Mouse (Mus musculus) forebrain, postnatal 0 days (tissue): ENCODE results near the gene Cct5. TPM values are rescaled to one million over a fixed set of nuclear protein-coding genes. Genes with fewer than 3 reads are reported as not detected.

ENCODE experiments used
- ATAC-seq: fragments of 200-750 bp; cut with Nextera tagmentation; 2 replicates; pipeline ENCODE4 v1.8.0; 2017; ENCODE audit warnings: mild to moderate bottlenecking, moderate library complexity
- DNase-seq: peaks from one replicate; pipeline ENCODE4 v3.0.0-alpha.2; 2015
- H3K27ac ChIP-seq: fragments of 300-500 bp; sonication (generic); 2 replicates; pipeline ENCODE4 v1.5.1; 2014; ENCODE audit warnings: low read depth, mild to moderate bottlenecking, antibody characterized with exemption, low read length, moderate library complexity, mixed read lengths
- H3K27me3 ChIP-seq: fragments of 300-500 bp; sonication (generic); 2 replicates; pipeline ENCODE4 v1.6.1; 2014; ENCODE audit warnings: mild to moderate bottlenecking, low read length, mixed read lengths; ENCODE audit not compliant: insufficient read depth
- H3K36me3 ChIP-seq: fragments of 300-500 bp; sonication (generic); 2 replicates; pipeline ENCODE4 v1.6.1; 2014; ENCODE audit warnings: mild to moderate bottlenecking, moderate library complexity; ENCODE audit not compliant: insufficient read depth
- H3K4me1 ChIP-seq: fragments of 300-500 bp; sonication (generic); 2 replicates; pipeline ENCODE4 v1.6.1; 2014; ENCODE audit warnings: antibody characterized with exemption; ENCODE audit not compliant: insufficient read depth
- H3K4me2 ChIP-seq: fragments of 300-500 bp; sonication (generic); 2 replicates; pipeline ENCODE4 v1.6.1; 2014; ENCODE audit warnings: low read depth, mild to moderate bottlenecking, moderate library complexity
- H3K4me3 ChIP-seq: fragments of 300-500 bp; sonication (generic); 2 replicates; pipeline ENCODE4 v1.5.1; 2014; ENCODE audit warnings: low read depth, low read length, mixed read lengths
- H3K9ac ChIP-seq: fragments of 300-500 bp; sonication (generic); 2 replicates; pipeline ENCODE4 v1.6.1; 2014; ENCODE audit warnings: mild to moderate bottlenecking
- H3K9me3 ChIP-seq: fragments of 300-500 bp; sonication (generic); 2 replicates; pipeline ENCODE4 v1.6.1; 2016; ENCODE audit warnings: low read length
- CTCF ChIP-seq: sonication (generic); IDR thresholded peaks from 2 replicates; pipeline ENCODE4 v1.5.1; 2016; ENCODE audit warnings: antibody characterized with exemption, control low read depth, low read depth
- WGBS: fragments of 180-500 bp; shearing (Covaris S2); extraction: QIAGEN DNeasy Blood & Tissue Kit; methylation state at CpG from one replicate; pipeline ENCODE4 v1.1.7; 2014; 5-methylcytosine and 5-hydroxymethylcytosine counted together
- polyA plus RNA-seq: library from polyadenylated mRNA; unstranded; fragments of >200 nt; fragmentation: Nextera tagmentation; extraction: Ambion mirVana; gene quantifications from 2 replicates; pipeline ENCODE4 v1.2.1, GENCODE M21; 2015
- total RNA-seq: library from RNA; depleted of rRNA; stranded (reverse); fragments of >200 nt; gene quantifications from 2 replicates; pipeline ENCODE4 v1.2.3, GENCODE M21; 2014

Gene Cct5
- total and polyA plus RNA-seq, 2 experiments from 2014 or later = 409 to 473 TPM

- ATAC-seq (no peak), DNase-seq (no peak)
- TF ChIP-seq CTCF = no peak
- Histone ChIP-seq H3K4me1 (no peaks in the 10 kb centered on the region), H3K27me3 (no peaks in the 10 kb centered on the region), H3K4me3 (no peak overlapping the region), H3K9ac (no peak overlapping the region), H3K4me2 (no peak overlapping the region), H3K9me3 (no peaks in the 10 kb centered on the region), H3K27ac (no peak overlapping the region), H3K36me3 (no peaks in the 10 kb centered on the region)
These were observed 27.9 kb downstream of the Cct5 start for GRCm38 (mm10) chr15:31573692-31574091.

- no peaks in the 10 kb centered on the region for H3K27me3 ChIP-seq
- ATAC-seq = no peak
- no peaks in the 10 kb centered on the region for H3K4me1 ChIP-seq
- no peak overlapping the region for H3K4me2 ChIP-seq
- no peak overlapping the region for H3K4me3 ChIP-seq
- DNase-seq = no peak
- 87% methylated on average over 4 of the region's 4 CpGs for WGBS
- no peak for TF ChIP-seq CTCF
- H3K27ac ChIP-seq = no peak overlapping the region
- H3K9ac ChIP-seq = no peak overlapping the region
- no peaks in the 10 kb centered on the region for H3K36me3 ChIP-seq
- H3K9me3 ChIP-seq = no peaks in the 10 kb centered on the region
These were observed 28.3 kb downstream of the Cct5 start for GRCm38 (mm10) chr15:31573287-31573686.

- no peak for ATAC-seq
- no peak for DNase-seq
- H3K27me3 ChIP-seq = no peaks in the 10 kb centered on the region
- TF ChIP-seq CTCF = no peak
- no peak overlapping the region for H3K27ac ChIP-seq
- H3K4me3 ChIP-seq = no peak overlapping the region
- H3K36me3 ChIP-seq = no peaks in the 10 kb centered on the region
- H3K9ac ChIP-seq = no peak overlapping the region
- 78% methylated on average over 16 of the region's 16 CpGs for WGBS
- H3K4me2 ChIP-seq = no peak overlapping the region
- H3K9me3 ChIP-seq = no peaks in the 10 kb centered on the region
- no peaks in the 10 kb centered on the region for H3K4me1 ChIP-seq
These were observed 29.5 kb downstream of the Cct5 start for GRCm38 (mm10) chr15:31571906-31572722.

DNA sequence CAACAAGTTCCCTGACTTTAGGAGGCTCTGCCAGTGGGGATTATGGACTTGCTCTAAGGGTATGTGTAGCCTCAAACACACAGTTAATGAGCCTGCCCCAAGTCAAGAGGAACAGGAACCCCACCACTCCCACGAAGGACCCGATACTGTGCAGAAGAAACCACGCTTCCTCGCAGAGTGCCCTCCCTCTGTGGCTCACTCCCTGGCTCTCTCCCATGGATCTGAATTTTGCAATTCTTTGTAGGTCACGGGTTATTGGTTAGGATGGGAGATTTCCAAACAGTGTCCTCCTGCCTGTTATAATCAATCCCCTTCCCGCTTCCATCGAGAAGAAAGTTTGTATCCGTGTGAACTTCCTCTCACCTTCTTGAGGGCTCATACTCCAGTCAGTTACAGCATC, 30.6 kb downstream of the Cct5 start:
- no peak overlapping the region for H3K4me2 ChIP-seq
- no peak overlapping the region for H3K4me3 ChIP-seq
- no peak for DNase-seq
- no peak for TF ChIP-seq CTCF
- no peaks in the 10 kb centered on the region for H3K4me1 ChIP-seq
- no peaks in the 10 kb centered on the region for H3K36me3 ChIP-seq
- H3K27ac ChIP-seq = no peak overlapping the region
- ATAC-seq = no peak
- WGBS = 91% methylated on average over 8 of the region's 8 CpGs
- H3K27me3 ChIP-seq = no peaks in the 10 kb centered on the region
- no peak overlapping the region for H3K9ac ChIP-seq
- no peaks in the 10 kb centered on the region for H3K9me3 ChIP-seq

DNA sequence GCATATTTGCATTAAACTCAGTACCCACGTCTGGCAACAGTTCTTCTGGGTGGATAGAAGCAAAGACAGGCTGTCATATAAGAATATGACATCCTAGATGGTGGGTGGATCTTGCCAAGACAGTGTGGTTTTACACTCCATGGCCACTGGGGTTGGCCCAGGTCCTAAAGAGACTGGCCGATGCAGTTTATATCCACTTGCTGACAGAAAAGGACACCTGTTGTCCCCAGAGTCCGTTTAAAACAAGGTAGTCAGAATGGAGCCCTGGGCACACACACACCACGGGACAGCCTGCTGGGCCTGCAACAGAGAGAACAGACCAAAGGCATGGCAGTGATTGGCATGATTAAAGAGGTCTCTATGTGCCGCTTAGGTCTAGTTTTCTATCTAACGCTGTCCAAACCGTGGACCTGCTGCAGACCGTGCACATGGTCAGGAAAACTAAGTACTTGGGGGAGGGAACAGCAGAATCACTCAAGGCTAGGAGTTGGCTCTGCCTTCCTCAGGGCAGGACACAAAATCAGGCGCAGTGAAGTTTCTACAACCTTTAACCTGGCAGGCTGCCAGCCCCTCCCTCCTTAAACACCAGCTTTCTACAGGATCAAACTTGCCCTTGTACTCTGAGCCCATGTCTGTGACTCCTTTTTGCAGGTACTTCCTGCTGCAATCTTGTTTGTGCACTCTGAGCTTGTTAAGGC, 32.1 kb downstream of the Cct5 start:
- Histone ChIP-seq H3K4me1 (no peaks in the 10 kb centered on the region), H3K9me3 (no peaks in the 10 kb centered on the region), H3K27ac (no peak overlapping the region), H3K9ac (no peak overlapping the region), H3K4me3 (no peak overlapping the region), H3K36me3 (no peaks in the 10 kb centered on the region), H3K27me3 (no peaks in the 10 kb centered on the region), H3K4me2 (no peak overlapping the region)
- ATAC-seq (no peak), DNase-seq (no peak)
- TF ChIP-seq CTCF = no peak
- 61% methylated on average over 9 of the region's 9 CpGs for WGBS

GRCm38 (mm10) chr15:31568581-31568996, 33.0 kb downstream of the Cct5 start:
- H3K36me3 ChIP-seq = no peaks in the 10 kb centered on the region
- H3K9me3 ChIP-seq = no peaks in the 10 kb centered on the region
- no peak overlapping the region for H3K4me2 ChIP-seq
- no peaks in the 10 kb centered on the region for H3K4me1 ChIP-seq
- H3K9ac ChIP-seq = no peak overlapping the region
- ATAC-seq (no peak), DNase-seq (no peak)
- no peak for TF ChIP-seq CTCF
- H3K27ac ChIP-seq = no peak overlapping the region
- H3K4me3 ChIP-seq = no peak overlapping the region
- H3K27me3 ChIP-seq = no peaks in the 10 kb centered on the region
- 23% methylated on average over 12 of the region's 12 CpGs for WGBS

DNA sequence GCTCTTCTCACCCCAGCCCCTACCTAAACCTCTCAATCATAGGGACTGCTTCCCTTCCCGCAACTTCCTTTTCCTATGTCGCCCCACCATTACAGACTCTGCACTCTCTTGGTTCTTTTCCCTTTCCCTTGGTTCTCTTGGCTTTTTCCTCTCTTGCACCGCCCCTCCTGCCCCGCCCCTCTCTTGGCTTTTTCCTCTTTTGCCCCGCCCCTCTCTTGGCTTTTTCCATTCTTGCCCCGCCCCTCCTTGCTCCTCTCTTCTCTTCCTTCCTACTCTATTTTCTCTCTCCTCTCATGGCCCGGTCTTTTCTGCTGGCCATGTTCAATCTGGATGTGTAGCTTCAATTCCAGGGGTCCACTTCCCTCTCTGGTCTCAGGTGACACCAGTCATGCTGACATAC, 34.2 kb downstream of the Cct5 start:
- no peak for ATAC-seq
- Histone ChIP-seq H3K4me2 (no peak overlapping the region), H3K9ac (no peak overlapping the region), H3K4me1 (no peaks in the 10 kb centered on the region), H3K27ac (no peak overlapping the region), H3K4me3 (no peak overlapping the region), H3K27me3 (no peaks in the 10 kb centered on the region), H3K36me3 (no peaks in the 10 kb centered on the region), H3K9me3 (no peaks in the 10 kb centered on the region)
- no peak for TF ChIP-seq CTCF
- 74% methylated on average over 7 of the region's 7 CpGs for whole genome bisulfite sequencing
- no peak for DNase-seq
